Mouse (Mus musculus) adrenal gland, adult 2 months (tissue): Measurements from ENCODE around the gene 2310033P09Rik. TPM values are rescaled to one million over a fixed set of nuclear protein-coding genes. Genes with fewer than 3 reads are reported as not detected.

ENCODE experiments used
- DNase-seq: peaks from one replicate; pipeline ENCODE4 v3.0.0; 2021
- polyA plus RNA-seq: library from polyadenylated mRNA; depleted of rRNA; stranded (reverse); fragments of >200 nt; gene quantifications from 2 replicates; pipeline ENCODE4 v1.2.3, GENCODE M21; 2012; rRNA removed
- total RNA-seq, 2 experiments: library from RNA; stranded (reverse); gene quantifications; 2 replicates each; pipeline ENCODE4 v1.2.3; 2021

2310033P09Rik gene
- total and polyA plus RNA-seq, 3 experiments: 15.1 to 26.0 (median 22.5) TPM

GRCm38 (mm10) chr11:59228122-59228953 is 20.2 kb downstream of the 2310033P09Rik start, which contains the start of gene Arf1:
TSS of gene Arf1 (minus strand) at chr11:59228270.
- DNase-seq: peak; percentile 97

- peak; percentile 75 for DNase-seq
Measured at GRCm38 (mm10) chr11:59230144-59230760, 22.1 kb downstream of the 2310033P09Rik start.

- no peak for DNase-seq
Measured at GRCm38 (mm10) chr11:59232797-59233196, 24.7 kb downstream of the 2310033P09Rik start.

GRCm38 (mm10) chr11:59238525-59239427 is 30.7 kb downstream of the 2310033P09Rik start:
- peak; percentile 87 for DNase-seq

GRCm38 (mm10) chr11:59239428-59239785 is 31.3 kb downstream of the 2310033P09Rik start:
- DNase-seq: no peak

- DNase-seq: no peak
Measured at GRCm38 (mm10) chr11:59239796-59240195, 31.7 kb downstream of the 2310033P09Rik start.

- DNase-seq: no peak
Measured at GRCm38 (mm10) chr11:59241841-59242240, 33.7 kb downstream of the 2310033P09Rik start.

- DNase-seq: no peak
Measured at GRCm38 (mm10) chr11:59243856-59244255, 35.7 kb downstream of the 2310033P09Rik start.

- DNase-seq: no peak
Measured at GRCm38 (mm10) chr11:59248101-59248500, 40.0 kb downstream of the 2310033P09Rik start.

- DNase-seq: no peak
Measured at GRCm38 (mm10) chr11:59259647-59260046, 51.5 kb downstream of the 2310033P09Rik start.

Other genes starting within 250 kb of the 2310033P09Rik start
- gene Trim11, start 230.2 kb upstream of the 2310033P09Rik start, total RNA-seq: 10 to 100 TPM; 21.3 to 23.4 TPM
- gene Trim11, start 230.2 kb upstream of the 2310033P09Rik start, polyA plus RNA-seq: 45.2 and 45.7 TPM in 2 replicates
- gene Obscn, start 71.9 kb upstream of the 2310033P09Rik start, total RNA-seq: 1 to 10 TPM in 1 of 2 experiments, under 1 TPM in 1; 0.92 to 1.5 TPM
- gene Obscn, start 71.9 kb upstream of the 2310033P09Rik start, polyA plus RNA-seq: 5.5 and 7.8 TPM in 2 replicates
- gene Iba57, start 44.6 kb upstream of the 2310033P09Rik start, total RNA-seq: 10 to 100 TPM; 16.5 to 21.9 TPM
- gene Iba57, start 44.6 kb upstream of the 2310033P09Rik start, polyA plus RNA-seq: 15.5 and 16.0 TPM in 2 replicates
- 1 to 10 TPM in 1 of 2 experiments, under 1 TPM in 1; 0.29 to 1.5 TPM for gene Gjc2, start 25.1 kb upstream of the 2310033P09Rik start, total RNA-seq
- 3.0 TPM in 2 replicates for gene Gjc2, start 25.1 kb upstream of the 2310033P09Rik start, polyA plus RNA-seq
- gene Guk1, start 16.1 kb upstream of the 2310033P09Rik start, total RNA-seq: 10 to 100 TPM; 48.2 to 72.0 TPM
- 80.0 and 95.2 TPM in 2 replicates for gene Guk1, start 16.1 kb upstream of the 2310033P09Rik start, polyA plus RNA-seq
- 10 to 100 TPM; 47.5 to 61.8 TPM for gene Mrpl55, start 5.8 kb upstream of the 2310033P09Rik start, total RNA-seq
- 56.4 and 64.8 TPM in 2 replicates for gene Mrpl55, start 5.8 kb upstream of the 2310033P09Rik start, polyA plus RNA-seq
- gene Arf1, start 19.9 kb downstream of the 2310033P09Rik start, total RNA-seq: 100 to 1,000 TPM; 436 to 451 TPM
- gene Arf1, start 19.9 kb downstream of the 2310033P09Rik start, polyA plus RNA-seq: 456 and 530 TPM in 2 replicates
- not detected for gene Wnt3a, start 82.4 kb downstream of the 2310033P09Rik start, total RNA-seq
- not detected in 2 replicates for gene Wnt3a, start 82.4 kb downstream of the 2310033P09Rik start, polyA plus RNA-seq
- 1 to 10 TPM in 1 of 2 experiments, under 1 TPM in 1; 0.58 to 2.7 TPM for gene Wnt9a, start 98.6 kb downstream of the 2310033P09Rik start, total RNA-seq
- gene Wnt9a, start 98.6 kb downstream of the 2310033P09Rik start, polyA plus RNA-seq: 2.4 and 2.6 TPM in 2 replicates
- not detected for gene Prss38, start 167.3 kb downstream of the 2310033P09Rik start, total RNA-seq
- gene Prss38, start 167.3 kb downstream of the 2310033P09Rik start, polyA plus RNA-seq: not detected in 2 replicates
- gene Jmjd4, start 241.7 kb downstream of the 2310033P09Rik start, total RNA-seq: 1 to 10 TPM; 8.4 to 9.4 TPM
- 4.9 and 6.2 TPM in 2 replicates for gene Jmjd4, start 241.7 kb downstream of the 2310033P09Rik start, polyA plus RNA-seq
- gene Snap47, start 242.9 kb downstream of the 2310033P09Rik start, total RNA-seq: 100 to 1,000 TPM in 1 of 2 experiments, 10 to 100 TPM in 1; 92.1 to 102 TPM
- gene Snap47, start 242.9 kb downstream of the 2310033P09Rik start, polyA plus RNA-seq: 59.5 and 67.0 TPM in 2 replicates